Mouse (Mus musculus) ovary, postnatal 10 days (tissue): ENCODE measurements around the gene Mucl3.

Experiments used
- DNase-seq: peaks from one replicate; pipeline ENCODE4 v3.0.0; 2022; ENCODE audit warnings: low spot score

Gene Mucl3

GRCm38 (mm10) chr17:35635202-35635601 is 8.3 kb downstream of the Mucl3 start:
- DNase-seq, result no peak

GRCm38 (mm10) chr17:35633992-35634391 is 9.5 kb downstream of the Mucl3 start:
- no peak for DNase-seq

GRCm38 (mm10) chr17:35626537-35626936 is 17.0 kb downstream of the Mucl3 start, which contains the start of gene Gm9573:
Gene Gm9573, minus strand, starts transcription at chr17:35626637.
- DNase-seq, result no peak

GRCm38 (mm10) chr17:35617127-35617526 is 26.4 kb downstream of the Mucl3 start:
- DNase-seq, result no peak

GRCm38 (mm10) chr17:35601736-35602354 is 41.6 kb downstream of the Mucl3 start:
- no peak for DNase-seq

- DNase-seq, result no peak
These were observed 42.2 kb downstream of the Mucl3 start, which contains the start of gene Sfta2 for GRCm38 (mm10) chr17:35601249-35601648. Gene Sfta2, plus strand, starts transcription at chr17:35601549.

- no peak for DNase-seq
These were observed 46.1 kb downstream of the Mucl3 start for GRCm38 (mm10) chr17:35597399-35597798.

- no peak for DNase-seq
These were observed 49.0 kb downstream of the Mucl3 start for GRCm38 (mm10) chr17:35594456-35594855.

GRCm38 (mm10) chr17:35593786-35594185 is 49.7 kb downstream of the Mucl3 start:
- DNase-seq, result no peak

GRCm38 (mm10) chr17:35592131-35592530 is 51.4 kb downstream of the Mucl3 start:
- DNase-seq, result no peak

- no peak for DNase-seq
These were observed 51.8 kb downstream of the Mucl3 start for GRCm38 (mm10) chr17:35591731-35592130.

GRCm38 (mm10) chr17:35591219-35591578 is 52.3 kb downstream of the Mucl3 start:
- no peak for DNase-seq

GRCm38 (mm10) chr17:35590410-35591218 is 52.9 kb downstream of the Mucl3 start:
- peak; percentile 31 for DNase-seq

- no peak for DNase-seq
These were observed 55.1 kb downstream of the Mucl3 start for GRCm38 (mm10) chr17:35588387-35588786.

- DNase-seq, result no peak
These were observed 56.2 kb downstream of the Mucl3 start for GRCm38 (mm10) chr17:35587291-35587690.
